Mouse (Mus musculus): Measurements from ENCODE around the gene Ifit1. TPM values are rescaled to one million over a fixed set of nuclear protein-coding genes. Genes with fewer than 3 reads are reported as not detected.

Gene Ifit1
- polyA plus RNA-seq, 1 experiment from 2014 or later: 0.34 TPM

Other genes starting within 250 kb of the Ifit1 start
- gene Ch25h, start 165.7 kb upstream of the Ifit1 start, polyA plus RNA-seq (2015; fragmentation: Nextera tagmentation; extraction: Ambion mirVana): 0.23 and 0.87 TPM in 2 replicates
- 23.4 and 24.4 TPM in 2 replicates for gene Lipa, start 113.4 kb upstream of the Ifit1 start, polyA plus RNA-seq (2015; fragmentation: Nextera tagmentation; extraction: Ambion mirVana)
- 2.7 and 3.8 TPM in 2 replicates for gene Ifit2, start 90.2 kb upstream of the Ifit1 start, polyA plus RNA-seq (2015; fragmentation: Nextera tagmentation; extraction: Ambion mirVana)
- gene Ifit3, start 57.3 kb upstream of the Ifit1 start, polyA plus RNA-seq (2015; fragmentation: Nextera tagmentation; extraction: Ambion mirVana): 0.78 and 0.88 TPM in 2 replicates
- gene Ifit1bl1, start 38.9 kb upstream of the Ifit1 start, polyA plus RNA-seq (2015; fragmentation: Nextera tagmentation; extraction: Ambion mirVana): 0.60 and 1.00 TPM in 2 replicates
- 0.14 and 0.27 TPM in 2 replicates for gene Ifit3b, start 32.9 kb upstream of the Ifit1 start, polyA plus RNA-seq (2015; fragmentation: Nextera tagmentation; extraction: Ambion mirVana)
- 0.22 and 0.39 TPM in 2 replicates for gene Ifit1bl2, start 128 bp upstream of the Ifit1 start, polyA plus RNA-seq (2015; fragmentation: Nextera tagmentation; extraction: Ambion mirVana)
- 2.3 and 3.9 TPM in 2 replicates for gene Slc16a12, start 106.4 kb downstream of the Ifit1 start, polyA plus RNA-seq (2015; fragmentation: Nextera tagmentation; extraction: Ambion mirVana)
- 7.6 and 7.7 TPM in 2 replicates for gene Pank1, start 238.6 kb downstream of the Ifit1 start, polyA plus RNA-seq (2015; fragmentation: Nextera tagmentation; extraction: Ambion mirVana)